Mouse (Mus musculus) erythroid progenitor cell, adult 5-6 weeks (primary cell): ENCODE measurements around the gene Gm49396. TPM values are rescaled to one million over a fixed set of nuclear protein-coding genes. Genes with fewer than 3 reads are reported as not detected.

Experiments
- ATAC-seq: replicated peaks from 2 replicates; pipeline ENCODE4 v1.8.0; 2016; ENCODE audit warnings: moderate number of reproducible peaks, mild to moderate bottlenecking, moderate TSS enrichment, inconsistent platforms; ENCODE audit not compliant: poor library complexity, low FRiP score, severe bottlenecking
- total RNA-seq, 2 experiments: library from RNA; stranded (forward) in 1 of 2; stranded (reverse) in 1 of 2; fragments of 150-400 nt in 1 of 2; fragments of 186-747, 209-891 nt in 1 of 2; gene quantifications; 2 replicates each; pipeline versions ENCODE4 v1.2.3 to v1.2.4; 2015 to 2017; ENCODE audit warnings: low replicate concordance in 2 of 2

The Gm49396 gene
- total RNA-seq, 2 experiments from 2014 or later = 4.2 to 6.8 TPM

GRCm38 (mm10) chr7:30581547-30581946 is 18.4 kb downstream of the Gm49396 start:
- ATAC-seq = no peak

GRCm38 (mm10) chr7:30584339-30584738 is 21.2 kb downstream of the Gm49396 start:
- no peak for ATAC-seq

- no peak for ATAC-seq
Measured at GRCm38 (mm10) chr7:30585170-30585569, 22.0 kb downstream of the Gm49396 start.

GRCm38 (mm10) chr7:30586455-30587020 is 23.4 kb downstream of the Gm49396 start:
- ATAC-seq = no peak

GRCm38 (mm10) chr7:30587842-30588667 is 24.9 kb downstream of the Gm49396 start:
- no peak for ATAC-seq

GRCm38 (mm10) chr7:30588676-30589434 is 25.7 kb downstream of the Gm49396 start, which contains the start of gene Kmt2b:
Gene Kmt2b, minus strand, starts transcription at chr7:30588726.
- ATAC-seq = peak; percentile 90

- peak; percentile 56 for ATAC-seq
Measured at GRCm38 (mm10) chr7:30589435-30590301, 26.5 kb downstream of the Gm49396 start.

GRCm38 (mm10) chr7:30590927-30591604 is 27.9 kb downstream of the Gm49396 start:
- ATAC-seq = no peak

GRCm38 (mm10) chr7:30591605-30591951 is 28.4 kb downstream of the Gm49396 start:
- no peak for ATAC-seq

GRCm38 (mm10) chr7:30592772-30593423 is 29.8 kb downstream of the Gm49396 start:
- no peak for ATAC-seq

- no peak for ATAC-seq
Measured at GRCm38 (mm10) chr7:30593579-30594509, 30.7 kb downstream of the Gm49396 start.

- no peak for ATAC-seq
Measured at GRCm38 (mm10) chr7:30594510-30595024, 31.4 kb downstream of the Gm49396 start.

- no peak for ATAC-seq
Measured at GRCm38 (mm10) chr7:30596093-30596492, 32.9 kb downstream of the Gm49396 start.

- ATAC-seq = no peak
Measured at GRCm38 (mm10) chr7:30596811-30597210, 33.7 kb downstream of the Gm49396 start.

GRCm38 (mm10) chr7:30598786-30599185 is 35.6 kb downstream of the Gm49396 start, which contains the start of gene Zbtb32:
Gene Zbtb32, minus strand, starts transcription at chr7:30598909.
- ATAC-seq = no peak

- ATAC-seq = peak; percentile 99
Measured at GRCm38 (mm10) chr7:30599933-30600353, 36.8 kb downstream of the Gm49396 start.

GRCm38 (mm10) chr7:30600651-30601050 is 37.5 kb downstream of the Gm49396 start:
- no peak for ATAC-seq
